Mouse (Mus musculus): ENCODE measurements around the gene Pltp.
A peak's percentile ranks its signal among the peaks of the same experiment; 100 is the strongest.

Pltp gene

DNA sequence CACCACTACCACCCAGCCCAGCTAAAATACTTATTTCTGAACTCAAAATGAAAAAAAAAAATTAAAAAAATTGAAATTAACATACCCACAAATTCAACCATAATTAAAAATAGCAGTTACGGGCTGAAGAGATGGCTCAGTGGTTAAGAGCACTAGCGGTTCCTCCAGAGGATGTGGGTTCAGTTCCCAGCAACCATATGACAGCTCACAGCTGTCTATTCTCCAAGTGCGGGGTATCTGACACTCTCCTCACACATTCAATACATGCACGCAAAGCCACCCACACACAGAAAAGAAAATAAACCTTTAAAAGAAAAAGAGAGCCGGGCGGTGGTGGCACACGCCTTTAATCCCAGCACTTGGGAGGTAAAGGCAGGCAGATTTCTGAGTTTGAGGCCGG lies 7.5 kb downstream of the Pltp start:
- DNase-seq (ENCODE audit: low spot score) = peak; percentile 65

DNA sequence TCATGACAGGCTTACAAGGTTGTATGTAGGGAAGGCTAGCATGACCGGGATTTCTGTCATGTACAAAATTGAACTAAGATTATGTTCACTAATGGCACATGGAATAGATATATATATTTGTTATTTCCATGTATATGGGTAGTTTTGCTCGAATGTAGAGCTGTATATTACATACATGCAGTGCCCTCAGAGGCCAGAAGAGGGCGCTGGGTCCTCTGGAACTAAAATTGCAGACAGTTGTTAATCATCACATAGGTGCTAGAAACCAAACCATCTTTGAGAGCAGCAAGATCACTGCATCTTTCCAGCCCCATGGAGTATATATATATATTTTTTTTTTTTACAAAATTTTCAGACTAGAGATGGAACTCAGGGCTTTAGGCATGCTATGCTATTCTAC lies 11.7 kb downstream of the Pltp start:
- peak; percentile 32 for DNase-seq (ENCODE audit: low spot score)

DNA sequence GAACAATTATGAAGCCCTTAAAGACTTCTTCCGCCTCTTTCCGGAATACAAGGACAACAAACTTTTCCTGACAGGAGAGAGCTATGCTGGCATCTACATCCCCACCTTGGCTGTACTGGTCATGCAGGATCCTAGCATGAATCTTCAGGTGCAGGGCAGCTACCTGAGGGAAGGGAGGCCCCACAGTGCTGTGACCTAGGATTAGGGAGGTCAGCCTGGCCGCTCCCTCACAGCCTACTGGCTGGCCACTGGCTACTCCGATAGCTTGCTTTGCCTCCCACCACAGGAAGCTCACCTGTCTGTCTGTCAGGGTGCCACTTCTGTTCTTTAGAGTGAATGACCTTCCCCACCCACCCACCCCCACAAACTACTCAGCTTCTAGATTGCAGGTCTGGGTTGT lies 22.3 kb downstream of the Pltp start:
- no peak for DNase-seq (ENCODE audit: low spot score)

DNA sequence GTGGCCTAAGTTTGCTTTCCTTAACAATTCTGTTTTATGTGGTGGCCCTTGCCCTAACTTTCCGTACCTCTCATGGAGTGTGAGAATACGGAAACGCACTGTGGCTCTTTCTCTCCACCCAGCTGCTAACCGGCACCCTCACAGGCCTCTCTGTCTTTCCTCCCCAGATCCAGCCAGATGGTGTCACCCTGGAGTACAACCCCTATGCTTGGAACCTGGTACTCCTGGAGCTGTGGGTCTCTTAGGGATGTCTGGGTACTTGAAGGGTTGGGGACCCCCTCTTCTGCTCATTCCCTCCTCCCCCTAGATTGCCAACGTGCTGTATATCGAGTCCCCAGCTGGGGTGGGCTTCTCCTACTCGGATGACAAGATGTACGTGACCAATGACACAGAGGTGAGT lies 23.0 kb downstream of the Pltp start:
- peak; percentile 21 for DNase-seq (ENCODE audit: low spot score)

DNA sequence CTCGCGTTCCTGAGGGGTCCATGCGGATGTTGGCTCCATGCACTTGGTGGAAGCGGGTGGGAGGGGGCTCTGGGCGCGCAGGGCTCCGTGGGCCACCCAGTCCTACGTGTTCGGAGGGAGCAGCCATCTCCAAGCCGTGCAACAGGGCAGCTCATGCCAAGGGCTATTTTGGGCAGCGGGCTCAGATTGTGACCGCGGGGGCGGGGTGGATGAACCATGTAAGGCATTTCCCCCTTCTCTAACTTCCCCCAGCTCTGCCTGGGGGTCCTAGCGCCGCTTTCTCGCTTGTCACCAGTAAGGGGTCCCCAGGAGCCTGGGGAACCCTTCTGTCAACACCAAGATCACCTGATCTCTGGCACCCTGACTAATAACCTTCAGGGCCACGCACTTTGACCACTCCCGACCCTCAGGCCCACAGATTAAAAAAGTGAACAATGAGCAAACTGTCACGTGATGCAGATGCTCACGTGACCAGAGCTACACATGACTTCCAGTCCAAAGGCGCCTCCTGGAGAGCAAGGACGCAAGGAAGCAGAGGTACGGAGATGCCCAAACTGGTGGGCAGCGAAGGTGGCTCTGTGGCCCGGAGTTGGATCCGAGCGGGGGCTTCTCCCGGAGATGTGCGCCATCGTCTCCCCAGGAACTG lies 24.1 kb downstream of the Pltp start, which contains the start of gene Neurl2:
TSS of gene Neurl2 (minus strand) at position 143 of the 646 bp plus-strand sequence.
- peak; percentile 85 for DNase-seq (ENCODE audit: low spot score)

DNA sequence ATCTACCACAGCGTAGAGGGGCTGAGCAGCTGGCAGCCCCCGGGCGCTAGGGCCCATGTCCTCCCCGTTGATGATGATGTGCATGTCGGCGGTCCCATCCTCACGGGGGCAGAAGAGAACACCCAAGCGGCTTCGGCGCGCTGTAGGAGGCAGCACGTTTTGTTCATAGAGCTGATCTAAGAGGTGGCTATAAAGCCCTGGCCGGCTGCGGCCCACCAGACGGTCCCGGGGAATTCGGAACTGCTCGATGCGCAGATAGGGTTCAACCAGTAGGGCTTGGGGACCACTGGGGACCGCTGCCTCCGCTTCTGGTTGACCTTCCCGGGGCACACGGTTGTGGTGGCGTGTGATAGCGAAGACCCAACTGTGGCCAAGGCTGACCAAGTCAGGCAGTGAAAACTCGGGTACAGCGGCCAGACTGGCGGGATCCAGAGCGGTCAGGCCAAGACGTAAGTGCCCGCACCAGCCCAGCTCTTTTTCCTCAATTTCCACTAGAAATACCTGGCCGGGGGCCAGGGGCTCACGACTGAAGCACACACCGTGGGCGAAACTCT lies 24.7 kb downstream of the Pltp start, which contains the start of gene Ctsa:
TSS of gene Ctsa (plus strand) at position 126 of the 554 bp plus-strand sequence.
- peak; percentile 77 for DNase-seq (ENCODE audit: low spot score)

DNA sequence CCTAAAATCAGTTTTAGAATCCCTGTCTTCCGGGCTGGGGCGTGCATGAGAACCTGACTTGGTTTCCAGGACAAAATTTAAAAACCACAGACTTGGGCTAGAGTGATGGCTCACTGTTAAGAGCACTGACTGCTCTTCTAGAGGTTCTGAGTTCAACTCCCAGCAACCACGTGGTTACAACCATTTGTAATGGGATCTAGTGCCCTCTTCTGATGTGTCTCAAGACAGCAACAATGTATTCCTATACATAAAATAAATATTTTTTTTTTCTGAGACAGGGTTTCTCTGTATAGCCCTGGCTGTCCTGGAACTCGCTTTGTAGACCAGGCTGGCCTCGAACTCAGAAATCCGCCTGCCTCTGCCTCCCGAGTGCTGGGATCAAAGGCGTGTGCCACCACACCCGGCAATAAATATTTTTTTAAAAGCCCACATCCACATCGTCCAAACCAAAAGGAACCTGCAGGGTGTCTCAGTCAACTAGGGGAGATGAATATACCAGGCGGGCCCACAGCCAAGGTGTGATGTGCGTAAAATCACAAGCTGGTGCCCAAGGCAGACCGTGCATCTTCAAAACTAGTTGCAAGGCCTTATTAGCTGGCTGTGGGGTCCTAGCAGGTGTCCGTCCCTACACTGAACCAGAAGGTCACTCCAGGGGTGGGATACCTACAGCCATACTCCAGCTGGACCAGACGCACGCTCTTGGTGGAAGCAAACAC lies 25.3 kb downstream of the Pltp start:
- DNase-seq (ENCODE audit: low spot score) = no peak

DNA sequence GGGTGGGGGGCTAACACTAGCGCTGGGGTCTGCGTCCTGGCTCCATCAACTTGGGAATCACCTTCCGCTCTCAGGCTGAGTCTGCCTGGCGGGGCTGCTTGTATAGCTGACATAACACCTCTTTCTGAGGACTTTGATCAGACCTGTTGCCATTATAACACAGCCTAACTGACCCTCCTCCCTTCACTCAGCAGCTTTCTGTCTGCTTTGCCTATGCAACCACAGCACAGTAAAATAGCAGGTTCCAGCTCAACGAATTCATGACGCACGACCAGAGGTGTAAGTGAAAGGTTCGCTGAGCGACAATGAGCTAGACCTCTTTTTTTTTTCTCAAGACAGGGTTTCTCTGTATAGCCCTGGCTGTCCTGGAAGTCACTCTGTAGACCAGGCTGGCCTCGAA lies 26.5 kb downstream of the Pltp start:
- no peak for DNase-seq (ENCODE audit: low spot score)

DNA sequence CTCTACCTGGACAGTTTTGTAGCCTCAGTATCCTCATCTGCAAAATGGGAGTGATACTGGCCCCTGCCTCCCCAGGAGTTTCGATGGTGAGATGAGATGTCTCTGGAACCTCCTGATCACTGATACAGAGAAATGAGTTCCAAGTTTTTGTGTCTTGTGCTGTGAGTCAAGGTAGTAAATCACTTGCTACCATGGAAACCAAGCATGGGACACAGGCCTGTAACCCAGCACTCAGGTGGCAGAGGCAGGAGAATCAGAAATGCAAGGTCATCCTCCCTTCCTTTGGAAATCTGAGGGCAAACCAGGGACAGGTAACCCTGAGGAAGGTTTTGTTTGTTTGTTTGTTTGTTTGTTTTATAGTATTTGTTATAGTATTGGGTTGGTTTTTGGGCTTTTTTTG lies 28.4 kb downstream of the Pltp start:
- DNase-seq (ENCODE audit: low spot score) = no peak

DNA sequence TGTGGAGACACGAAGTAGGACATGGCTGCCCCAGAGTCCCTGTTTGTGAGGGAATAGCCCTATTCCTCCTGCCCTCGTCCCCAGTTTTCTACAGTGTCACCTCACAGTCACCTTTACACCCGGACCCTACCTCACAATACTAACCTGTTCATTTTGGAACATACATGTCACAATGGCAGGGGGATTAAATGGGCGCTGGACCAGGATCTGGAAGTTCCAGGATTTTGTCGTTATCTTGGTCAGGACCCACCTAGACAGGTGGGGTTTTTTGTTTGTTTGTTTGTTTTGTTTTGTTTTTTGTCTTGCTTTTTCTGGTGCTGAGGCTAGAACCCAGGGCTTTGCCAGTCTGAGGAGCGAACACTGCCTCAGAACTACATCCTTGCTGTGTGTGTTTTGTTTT lies 29.1 kb downstream of the Pltp start, which contains the start of gene Spata25:
TSS of gene Spata25 (minus strand) at position 101 of the 400 bp plus-strand sequence.
- DNase-seq (ENCODE audit: low spot score) = no peak

DNA sequence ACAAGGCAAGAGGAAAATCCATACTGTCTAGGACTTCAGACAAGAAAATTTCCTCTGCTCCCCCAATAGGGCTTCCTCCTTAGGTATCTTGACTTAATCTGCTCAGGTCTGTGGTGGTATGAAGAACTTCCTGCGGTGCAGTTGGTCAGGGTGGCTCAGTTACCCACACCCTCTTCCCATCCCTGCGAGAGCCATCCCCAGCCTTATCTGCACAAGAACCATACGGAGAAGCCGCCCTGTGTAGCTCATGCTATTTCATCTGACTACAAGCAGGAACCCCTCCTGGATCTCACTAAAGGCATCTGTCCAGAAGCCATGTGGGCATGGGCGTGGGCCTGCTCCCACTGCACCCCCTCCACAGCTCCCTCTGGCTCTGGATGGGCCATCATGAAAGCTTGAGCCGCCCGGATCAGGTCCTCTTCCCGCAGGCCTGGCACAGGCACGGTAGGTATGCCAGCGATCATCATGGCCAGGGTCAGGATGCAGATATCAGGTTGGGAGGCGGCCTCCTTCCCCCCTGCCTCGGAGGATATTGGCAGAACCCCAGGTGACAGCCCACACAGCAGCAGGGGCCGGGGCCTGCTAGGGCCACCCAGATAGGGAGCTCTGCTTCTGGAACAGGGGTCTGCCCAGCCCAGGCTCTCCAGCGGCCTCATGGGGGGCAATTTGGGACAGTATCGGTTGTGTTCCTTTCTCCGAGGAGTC lies 30.2 kb downstream of the Pltp start:
- no peak for DNase-seq (ENCODE audit: low spot score)

DNA sequence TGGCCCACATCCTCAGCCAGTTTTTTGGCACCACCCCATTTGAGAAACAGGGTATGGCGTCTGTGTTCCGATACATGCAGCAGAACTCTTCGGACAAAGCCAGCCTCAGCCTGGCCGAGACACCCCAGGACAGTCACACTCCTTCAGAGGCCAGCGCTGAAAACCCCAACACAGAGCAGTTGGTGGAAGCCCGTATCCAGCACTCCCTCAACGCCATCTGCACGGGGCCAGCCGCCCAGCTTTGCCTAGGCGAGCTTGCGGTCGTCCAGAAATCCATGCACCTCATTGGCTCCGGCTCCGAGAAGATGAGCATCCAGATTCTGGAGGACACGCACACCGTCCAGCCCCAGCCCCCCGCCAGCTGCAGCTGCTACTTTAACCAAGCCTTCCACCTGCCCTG lies 32.0 kb downstream of the Pltp start:
- no peak for DNase-seq (ENCODE audit: low spot score)

DNA sequence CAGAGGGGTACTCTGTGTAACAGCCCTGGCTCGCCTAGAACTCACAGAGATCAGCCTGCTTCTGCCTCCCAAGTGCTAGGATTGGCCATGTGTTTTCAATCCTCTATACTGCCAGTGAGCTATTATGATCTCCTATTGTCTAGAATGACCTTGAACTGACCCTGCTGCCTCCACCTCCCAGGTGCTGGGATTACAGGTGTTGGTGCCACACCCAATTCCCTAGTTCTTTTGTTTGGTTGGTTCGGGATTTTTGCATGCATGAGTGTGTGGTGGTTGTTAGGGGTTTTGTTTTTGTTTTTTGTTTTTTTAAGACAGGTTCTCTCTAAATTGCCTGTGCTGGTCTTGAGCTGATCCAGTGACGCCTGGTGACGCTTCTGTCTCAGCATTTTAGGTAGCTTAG lies 33.5 kb downstream of the Pltp start:
- DNase-seq (ENCODE audit: low spot score) = peak; percentile 25

DNA sequence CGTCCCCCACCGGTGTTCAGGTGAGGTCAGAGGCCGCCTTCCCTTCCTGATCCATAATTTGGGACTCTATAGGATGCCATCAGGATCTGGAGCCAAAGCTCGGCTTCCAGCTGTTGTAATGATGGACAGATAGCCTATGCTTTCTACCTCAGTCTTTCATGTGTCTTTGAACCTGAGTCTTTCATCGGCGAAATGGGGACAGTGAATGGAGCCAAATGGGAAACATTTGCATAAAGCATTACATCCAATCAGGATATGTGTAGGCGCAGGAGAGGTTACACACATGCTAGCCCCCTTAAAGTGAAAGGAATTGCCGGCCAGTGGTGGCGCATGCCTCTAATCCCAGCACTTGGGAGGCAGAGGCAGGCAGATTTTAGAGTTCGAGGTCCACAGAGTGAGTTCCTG lies 34.3 kb downstream of the Pltp start:
- DNase-seq (ENCODE audit: low spot score) = no peak

DNA sequence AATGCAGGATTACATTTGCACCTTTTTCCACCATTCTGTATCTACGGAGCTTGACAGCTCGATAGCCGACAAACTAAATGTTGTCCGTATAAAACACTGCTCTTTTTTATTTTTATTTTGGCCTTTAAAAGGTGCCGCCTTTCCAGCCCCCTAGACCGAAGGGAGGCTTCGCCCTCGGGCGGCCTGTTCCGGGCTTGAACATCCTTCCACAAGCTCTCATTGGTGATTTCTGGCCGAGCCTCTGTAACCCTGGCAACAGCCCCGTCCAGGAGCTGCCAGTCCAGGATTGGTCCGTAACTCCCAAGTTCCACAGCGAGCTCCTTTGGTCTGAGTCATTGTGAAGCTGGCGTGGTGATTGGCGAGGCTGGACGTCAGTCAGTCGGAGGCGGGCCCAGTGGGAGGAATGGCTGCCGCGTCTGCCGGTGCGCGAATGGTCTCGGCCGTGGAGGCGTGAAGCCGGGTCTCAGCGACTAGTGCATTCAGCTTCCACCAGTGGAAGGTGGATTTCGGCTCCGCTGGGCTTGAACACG lies 34.8 kb downstream of the Pltp start, which contains the start of gene Zswim1:
TSS of gene Zswim1 (plus strand) at position 51 of the 530 bp plus-strand sequence.
- DNase-seq (ENCODE audit: low spot score) = peak; percentile 97

DNA sequence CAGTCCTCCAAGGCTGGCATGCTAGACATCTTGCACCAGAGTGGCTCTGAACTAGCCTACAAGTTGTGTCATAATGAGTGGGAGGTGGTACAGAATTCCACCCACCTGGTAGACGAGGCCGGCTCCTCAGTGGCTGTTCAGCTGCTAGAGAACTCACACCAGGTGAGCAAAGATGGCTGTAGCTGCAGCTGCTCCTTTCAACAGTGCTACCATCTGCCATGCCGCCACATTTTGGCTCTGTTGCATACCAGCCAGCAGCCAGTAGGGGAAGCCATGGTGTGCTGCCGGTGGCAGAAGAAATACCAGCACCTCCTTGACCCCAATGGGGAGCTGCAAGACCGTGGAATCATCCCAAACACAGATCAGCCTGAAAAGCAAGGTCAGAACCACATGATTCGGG lies 36.5 kb downstream of the Pltp start:
- no peak for DNase-seq (ENCODE audit: low spot score)

DNA sequence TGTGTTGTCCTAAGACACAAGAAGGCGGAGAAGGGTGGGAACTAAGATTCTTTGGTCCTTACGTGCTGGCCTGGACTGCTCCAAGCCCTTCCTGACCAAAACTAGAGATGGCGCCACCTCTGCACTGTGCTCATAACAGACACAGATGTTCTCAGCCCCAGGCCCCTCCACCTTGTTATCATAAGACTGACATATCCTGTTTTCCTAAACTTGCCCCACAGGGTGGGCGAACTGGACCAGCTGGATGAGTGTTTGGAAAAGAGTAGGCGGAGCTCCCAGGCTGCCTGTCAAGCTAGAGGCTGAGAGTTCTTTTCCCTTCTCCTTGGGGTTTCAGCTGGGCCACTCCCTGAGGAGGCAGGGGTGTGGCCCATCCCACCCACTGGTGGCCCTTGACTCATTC lies 39.8 kb downstream of the Pltp start:
- DNase-seq (ENCODE audit: low spot score) = no peak

DNA sequence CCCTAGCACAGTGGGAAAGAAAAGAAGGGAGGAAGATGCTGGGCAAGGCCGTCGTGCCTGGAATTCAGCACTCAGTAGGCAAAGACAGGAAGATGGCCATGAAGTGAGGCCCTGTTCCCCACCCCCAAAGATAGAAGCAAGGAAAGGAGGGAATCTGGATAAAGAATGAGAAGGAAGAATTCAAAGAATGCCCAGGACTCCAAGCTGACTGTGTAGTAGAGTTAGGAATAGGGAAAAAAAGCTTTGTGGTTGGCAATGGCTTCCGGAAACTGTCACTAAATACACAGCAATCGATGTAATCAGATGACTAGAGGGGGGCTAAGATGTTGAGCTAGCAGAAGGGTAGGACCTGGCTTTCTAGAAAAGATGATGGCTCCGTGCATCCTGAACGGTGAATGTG lies 40.3 kb downstream of the Pltp start:
- DNase-seq (ENCODE audit: low spot score) = no peak

DNA sequence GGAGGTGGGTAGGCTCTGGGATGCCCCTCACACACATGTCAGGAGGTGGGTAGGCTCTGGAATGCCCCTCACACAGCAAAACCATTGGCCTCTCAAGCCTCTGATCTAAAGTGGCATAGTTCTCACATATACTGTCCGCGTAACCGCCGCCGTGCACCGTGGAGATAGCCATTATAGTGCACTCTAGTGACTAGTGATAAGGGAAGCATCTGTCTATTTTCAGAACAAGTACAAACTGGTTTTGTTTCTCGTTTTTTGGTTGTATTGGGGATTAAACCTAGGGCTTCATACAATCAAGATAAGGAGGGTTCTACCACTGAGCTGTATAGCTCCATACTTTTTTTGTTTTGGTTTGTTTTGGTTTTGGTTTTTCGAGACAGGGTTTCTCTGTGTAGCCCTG lies 41.7 kb downstream of the Pltp start:
- DNase-seq (ENCODE audit: low spot score) = no peak

DNA sequence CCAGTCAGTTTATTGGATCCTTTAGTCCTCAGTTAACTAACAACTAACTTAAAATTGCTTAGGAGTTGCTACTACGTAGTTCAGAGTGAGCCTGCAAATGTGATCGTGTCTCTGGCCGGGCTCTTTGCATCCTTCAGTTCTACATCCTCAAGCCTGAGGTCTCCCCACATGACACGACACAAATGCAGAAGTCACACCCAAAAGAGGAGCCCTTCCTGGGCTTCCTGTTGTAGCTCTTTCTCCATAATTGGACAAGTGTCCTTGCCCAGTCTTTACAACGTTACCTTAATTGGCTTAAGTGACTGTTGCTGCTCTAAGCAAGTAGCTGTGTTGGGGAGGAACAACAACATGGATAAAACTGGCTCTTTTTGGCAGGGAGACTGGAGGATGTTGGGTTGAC lies 42.2 kb downstream of the Pltp start:
- DNase-seq (ENCODE audit: low spot score) = no peak

DNA sequence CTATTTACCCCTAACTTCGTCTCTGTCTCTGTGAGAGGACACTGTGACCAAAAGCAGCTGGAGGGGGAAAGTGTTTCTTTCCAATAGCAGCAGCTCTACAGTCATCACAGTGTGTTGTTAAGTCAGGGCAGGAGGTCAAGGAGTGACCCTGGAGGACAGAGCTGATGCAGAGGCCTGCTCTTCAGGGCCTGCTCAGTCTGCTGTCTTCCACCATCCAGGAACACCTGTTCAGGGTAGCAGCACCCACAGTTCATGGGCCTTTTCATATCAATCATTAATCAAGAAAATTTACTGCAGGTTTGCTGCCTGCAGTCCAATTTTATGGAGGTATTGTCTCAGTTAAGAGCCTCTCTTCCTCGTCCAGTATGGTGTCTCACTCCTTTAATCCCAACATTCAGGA lies 44.0 kb downstream of the Pltp start:
- DNase-seq (ENCODE audit: low spot score) = no peak

DNA sequence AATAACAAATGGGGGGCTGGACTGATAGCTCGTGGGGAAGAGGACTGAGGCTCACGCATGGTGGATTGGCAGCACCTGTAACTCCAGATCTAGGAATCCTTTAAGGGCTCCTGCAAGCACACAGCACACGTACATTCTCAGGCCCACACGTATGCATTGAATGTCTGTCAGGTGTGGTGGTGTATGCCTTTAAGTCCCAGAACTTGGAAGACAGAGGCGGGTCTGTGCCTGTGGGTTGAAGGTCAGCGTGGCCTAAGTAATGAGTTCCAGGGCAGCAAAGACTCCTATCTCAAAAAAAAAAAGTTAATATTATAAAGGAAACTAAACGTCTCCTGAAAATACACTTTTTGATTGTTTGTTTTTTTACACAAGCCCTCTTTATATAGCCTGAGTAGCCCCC lies 50.9 kb downstream of the Pltp start:
- DNase-seq (ENCODE audit: low spot score) = no peak
